Mouse (Mus musculus) heart, embryonic 12.5 days (tissue): ENCODE results near the gene Pde8a. TPM values are rescaled to one million over a fixed set of nuclear protein-coding genes. Genes with fewer than 3 reads are reported as not detected.

Experiments used
- ATAC-seq: fragments of 200-750 bp; cut with Nextera tagmentation; 2 replicates; pipeline ENCODE4 v1.8.0; 2017; ENCODE audit warnings: moderate TSS enrichment, moderate library complexity; ENCODE audit not compliant: insufficient number of reproducible peaks, low FRiP score
- H3K27ac ChIP-seq: fragments of 300-500 bp; sonication (generic); 2 replicates; pipeline ENCODE4 v1.5.1; 2016; ENCODE audit warnings: mild to moderate bottlenecking, moderate library complexity; ENCODE audit not compliant: poor library complexity, severe bottlenecking
- H3K27me3 ChIP-seq: fragments of 300-500 bp; sonication (generic); replicated peaks from 2 replicates; pipeline ENCODE4 v1.6.1; 2016; ENCODE audit warnings: mild to moderate bottlenecking, moderate library complexity
- H3K36me3 ChIP-seq: fragments of 300-500 bp; sonication (generic); 2 replicates; pipeline ENCODE4 v1.6.1; 2016; ENCODE audit warnings: mild to moderate bottlenecking, moderate library complexity
- H3K4me1 ChIP-seq: fragments of 300-500 bp; sonication (generic); replicated peaks from 2 replicates; pipeline ENCODE4 v1.6.1; 2016; ENCODE audit warnings: mild to moderate bottlenecking
- H3K4me2 ChIP-seq: fragments of 300-500 bp; sonication (generic); 2 replicates; pipeline ENCODE4 v1.6.1; 2016; ENCODE audit warnings: mild to moderate bottlenecking, moderate library complexity
- H3K4me3 ChIP-seq: fragments of 300-500 bp; sonication (generic); 2 replicates; pipeline ENCODE4 v1.5.1; 2016; ENCODE audit warnings: mild to moderate bottlenecking
- H3K9ac ChIP-seq: fragments of 300-500 bp; sonication (generic); 2 replicates; pipeline ENCODE4 v1.6.1; 2016; ENCODE audit warnings: mild to moderate bottlenecking, moderate library complexity
- H3K9me3 ChIP-seq: fragments of 300-500 bp; sonication (generic); replicated peaks from 2 replicates; pipeline ENCODE4 v1.6.1; 2016; ENCODE audit warnings: mild to moderate bottlenecking, moderate library complexity
- WGBS: fragments of 180-500 bp; shearing (Covaris S2); methylation state at CpG from one replicate; pipeline ENCODE4 v1.1.7; 2016; 5-methylcytosine and 5-hydroxymethylcytosine counted together
- polyA plus RNA-seq: library from polyadenylated mRNA; unstranded; fragments of >200 nt; fragmentation: Nextera tagmentation; extraction: Ambion mirVana; gene quantifications from 2 replicates; pipeline ENCODE4 v1.2.1, GENCODE M21; 2016

Pde8a gene
- polyA plus RNA-seq, 1 experiment from 2014 or later: 3.9 TPM

- peaks cover 28% of the 10 kb centered on the region for H3K4me1 ChIP-seq
- ATAC-seq: no peak
- H3K27me3 ChIP-seq: no peaks in the 10 kb centered on the region
- H3K27ac ChIP-seq: no peak overlapping the region
- peaks cover 71% of the 10 kb centered on the region for H3K36me3 ChIP-seq
- H3K4me3 ChIP-seq: no peak overlapping the region
- H3K4me2 ChIP-seq: no peak overlapping the region
- H3K9ac ChIP-seq: no peak overlapping the region
- WGBS: 90% methylated on average over 21 of the region's 21 CpGs
- no peaks in the 10 kb centered on the region for H3K9me3 ChIP-seq
Measured at GRCm38 (mm10) chr7:81337785-81338521, 124.6 kb downstream of the Pde8a start.

GRCm38 (mm10) chr7:81338522-81338873 is 125.1 kb downstream of the Pde8a start:
- H3K4me1 ChIP-seq: peaks cover 34% of the 10 kb centered on the region

GRCm38 (mm10) chr7:81339783-81340182 is 126.4 kb downstream of the Pde8a start:
- Histone ChIP-seq H3K27ac (no peak overlapping the region), H3K9me3 (no peaks in the 10 kb centered on the region), H3K36me3 (peaks cover 74% of the 10 kb centered on the region), H3K9ac (no peak overlapping the region), H3K27me3 (no peaks in the 10 kb centered on the region), H3K4me1 (peaks cover 40% of the 10 kb centered on the region), H3K4me3 (no peak overlapping the region), H3K4me2 (no peak overlapping the region)
- ATAC-seq: no peak
- 80% methylated on average over 4 of the region's 4 CpGs for WGBS

More at GRCm38 (mm10) chr7:81338522-81338873, 125.1 kb downstream of the Pde8a start:
- WGBS: 81% methylated on average over 3 of the region's 3 CpGs
- Histone ChIP-seq H3K4me3 (no peak overlapping the region), H3K9ac (no peak overlapping the region), H3K9me3 (no peaks in the 10 kb centered on the region), H3K4me2 (no peak overlapping the region), H3K36me3 (peaks cover 71% of the 10 kb centered on the region), H3K27ac (no peak overlapping the region), H3K27me3 (no peaks in the 10 kb centered on the region)
- ATAC-seq: no peak

- 48% methylated on average over 3 of the region's 3 CpGs for WGBS
- H3K4me1 ChIP-seq: peaks cover 28% of the 10 kb centered on the region
- ATAC-seq: no peak
- no peak overlapping the region for H3K27ac ChIP-seq
- 0 out of 2 replicates have a peak, but pooled peaks cover under 1% of the 10 kb centered on the region for H3K27me3 ChIP-seq
- no peaks in the 10 kb centered on the region for H3K9me3 ChIP-seq
- H3K4me3 ChIP-seq: no peak overlapping the region
- H3K9ac ChIP-seq: no peak overlapping the region
- H3K36me3 ChIP-seq: peaks cover 70% of the 10 kb centered on the region
- H3K4me2 ChIP-seq: no peak overlapping the region
Measured at GRCm38 (mm10) chr7:81341563-81341962, 128.2 kb downstream of the Pde8a start.

GRCm38 (mm10) chr7:81342356-81343094 is 129.1 kb downstream of the Pde8a start:
- no peaks in the 10 kb centered on the region for H3K9me3 ChIP-seq
- H3K9ac ChIP-seq: peak overlapping the region; percentile 100
- no peak overlapping the region for H3K27ac ChIP-seq
- peaks cover 27% of the 10 kb centered on the region for H3K4me1 ChIP-seq
- H3K4me2 ChIP-seq: peak overlapping the region; percentile 83
- peaks cover 4% of the 10 kb centered on the region; the same call in 1 of the 2 replicates for H3K27me3 ChIP-seq
- ATAC-seq: no peak
- H3K36me3 ChIP-seq: peaks cover 63% of the 10 kb centered on the region
- 60% methylated on average over 8 of the region's 8 CpGs for WGBS
- H3K4me3 ChIP-seq: peak overlapping the region; percentile 98

- 19% methylated on average over 8 of the region's 8 CpGs for WGBS
- H3K4me1 ChIP-seq: peaks cover 27% of the 10 kb centered on the region
- H3K4me3 ChIP-seq: peak overlapping the region; percentile 98
- peak overlapping the region; percentile 100 for H3K9ac ChIP-seq
- peaks cover 8% of the 10 kb centered on the region for H3K27me3 ChIP-seq
- no peak overlapping the region for H3K27ac ChIP-seq
- ATAC-seq: no peak
- peaks cover 55% of the 10 kb centered on the region for H3K36me3 ChIP-seq
- peak overlapping the region; percentile 83 for H3K4me2 ChIP-seq
- H3K9me3 ChIP-seq: no peaks in the 10 kb centered on the region
Measured at GRCm38 (mm10) chr7:81343316-81343715, 129.9 kb downstream of the Pde8a start.

GRCm38 (mm10) chr7:81343831-81344230 is 130.4 kb downstream of the Pde8a start:
- Histone ChIP-seq H3K9ac (peak overlapping the region; percentile 100), H3K4me2 (peak overlapping the region; percentile 83), H3K36me3 (peaks cover 50% of the 10 kb centered on the region), H3K9me3 (no peaks in the 10 kb centered on the region), H3K4me1 (peaks cover 27% of the 10 kb centered on the region), H3K27me3 (peaks cover 10% of the 10 kb centered on the region), H3K27ac (0 out of 2 replicates have a peak overlapping the region, but pooled peaks have one; percentile 92), H3K4me3 (peak overlapping the region; percentile 98)
- WGBS: 6% methylated on average over 10 of the region's 10 CpGs
- no peak for ATAC-seq

GRCm38 (mm10) chr7:81344544-81345446 is 131.4 kb downstream of the Pde8a start, which contains the start of gene Rps17:
Gene Rps17, minus strand, starts transcription at chr7:81345254.
- H3K4me2 ChIP-seq: peak within 1 kb of the TSS; percentile 83
- no peaks in the 10 kb centered on the region for H3K9me3 ChIP-seq
- H3K9ac ChIP-seq: peak within 1 kb of the TSS; percentile 100
- H3K4me1 ChIP-seq: peaks cover 27% of the 10 kb centered on the region
- under 1% methylated on average over 85 of the region's 85 CpGs for WGBS
- H3K36me3 ChIP-seq: peaks cover 40% of the 10 kb centered on the region
- peak; percentile 87 for ATAC-seq
- peak within 1 kb of the TSS; percentile 92 for H3K27ac ChIP-seq
- H3K27me3 ChIP-seq: peaks cover 18% of the 10 kb centered on the region
- peak within 1 kb of the TSS; percentile 98 for H3K4me3 ChIP-seq

- H3K4me1 ChIP-seq: peaks cover 27% of the 10 kb centered on the region
- peak overlapping the region; percentile 98 for H3K4me3 ChIP-seq
- H3K9me3 ChIP-seq: no peaks in the 10 kb centered on the region
- ATAC-seq: peak; percentile 19
- H3K27me3 ChIP-seq: peaks cover 18% of the 10 kb centered on the region
- H3K4me2 ChIP-seq: peak overlapping the region; percentile 83
- H3K36me3 ChIP-seq: peaks cover 32% of the 10 kb centered on the region
- H3K27ac ChIP-seq: 0 out of 2 replicates have a peak overlapping the region, but pooled peaks have one; percentile 28
- WGBS: 58% methylated on average over 15 of the region's 15 CpGs
- peak overlapping the region; percentile 71 for H3K9ac ChIP-seq
Measured at GRCm38 (mm10) chr7:81345447-81346170, 132.2 kb downstream of the Pde8a start.

- Histone ChIP-seq H3K4me2 (no peak overlapping the region), H3K4me3 (no peak overlapping the region), H3K27ac (no peak overlapping the region), H3K36me3 (peaks cover 8% of the 10 kb centered on the region), H3K4me1 (peaks cover 9% of the 10 kb centered on the region), H3K9ac (no peak overlapping the region), H3K27me3 (peaks cover 18% of the 10 kb centered on the region), H3K9me3 (no peaks in the 10 kb centered on the region)
- WGBS: 68% methylated on average over 7 of the region's 7 CpGs
- no peak for ATAC-seq
Measured at GRCm38 (mm10) chr7:81348206-81348605, 134.8 kb downstream of the Pde8a start.
